Mouse (Mus musculus): ENCODE results near the gene Bfsp2.

Gene Bfsp2

GRCm38 (mm10) chr9:103379199-103379598 is 101.0 kb downstream of the Bfsp2 start:
- DNase-seq = no peak

- no peak for DNase-seq
These were observed 101.5 kb downstream of the Bfsp2 start for GRCm38 (mm10) chr9:103378686-103379085.

- no peak for DNase-seq
These were observed 103.6 kb downstream of the Bfsp2 start for GRCm38 (mm10) chr9:103376346-103377320.
